Mouse (Mus musculus) forebrain, embryonic 11.5 days (tissue): ENCODE data around the gene Hist3h2a. TPM values are rescaled to one million over a fixed set of nuclear protein-coding genes. Genes with fewer than 3 reads are reported as not detected.

ENCODE experiments used
- ATAC-seq: fragments of 200-750 bp; cut with Nextera tagmentation; replicated peaks from 2 replicates; pipeline ENCODE4 v1.8.0; 2017; ENCODE audit warnings: moderate TSS enrichment; ENCODE audit not compliant: low FRiP score
- DNase-seq: peaks from one replicate; pipeline ENCODE4 v3.0.0-alpha.2; 2017; ENCODE audit warnings: low spot score
- H3K27ac ChIP-seq: fragments of 300-500 bp; sonication (generic); 2 replicates; pipeline ENCODE4 v1.5.1; 2014; ENCODE audit warnings: low read depth, low read length
- H3K27me3 ChIP-seq: fragments of 300-500 bp; sonication (generic); 2 replicates; pipeline ENCODE4 v1.6.1; 2014; ENCODE audit warnings: mild to moderate bottlenecking, low read length, mixed read lengths; ENCODE audit not compliant: control insufficient read depth, insufficient read depth
- H3K36me3 ChIP-seq: fragments of 300-500 bp; sonication (generic); 2 replicates; pipeline ENCODE4 v1.6.1; 2014; ENCODE audit warnings: mild to moderate bottlenecking, low read length, moderate library complexity, mixed read lengths; ENCODE audit not compliant: control insufficient read depth, insufficient read depth
- H3K4me1 ChIP-seq: fragments of 300-500 bp; sonication (generic); replicated peaks from 2 replicates; pipeline ENCODE4 v1.6.1; 2014; ENCODE audit warnings: low read length, mixed read lengths; ENCODE audit not compliant: control insufficient read depth, insufficient read depth
- H3K4me2 ChIP-seq: fragments of 300-500 bp; sonication (generic); 2 replicates; pipeline ENCODE4 v1.6.1; 2014; ENCODE audit warnings: low read depth, mild to moderate bottlenecking, low read length, moderate library complexity, mixed read lengths; ENCODE audit not compliant: severe bottlenecking
- H3K4me3 ChIP-seq: fragments of 300-500 bp; sonication (generic); 2 replicates; pipeline ENCODE4 v1.5.1; 2014; ENCODE audit warnings: low read depth, low read length
- H3K9ac ChIP-seq: fragments of 300-500 bp; sonication (generic); 2 replicates; pipeline ENCODE4 v1.6.1; 2014; ENCODE audit warnings: low read length
- H3K9me3 ChIP-seq: fragments of 300-500 bp; sonication (generic); 2 replicates; pipeline ENCODE4 v1.6.1; 2016; ENCODE audit warnings: low read length, mixed read lengths; ENCODE audit not compliant: control insufficient read depth
- WGBS: fragments of 180-500 bp; shearing (Covaris S2); extraction: QIAGEN DNeasy Blood & Tissue Kit; methylation state at CpG from one replicate; pipeline ENCODE4 v1.1.7; 2014; 5-methylcytosine and 5-hydroxymethylcytosine counted together
- polyA plus RNA-seq: library from polyadenylated mRNA; unstranded; fragments of >200 nt; fragmentation: Nextera tagmentation; extraction: Ambion mirVana; gene quantifications from 2 replicates; pipeline ENCODE4 v1.2.1, GENCODE M21; 2014

Gene Hist3h2a
- polyA plus RNA-seq, 1 experiment from 2014 or later, result 52.9 TPM

GRCm38 (mm10) chr11:58959921-58960465 lies 5.5 kb downstream of the Hist3h2a start:
- 7% methylated on average over 40 of the region's 40 CpGs for WGBS
- Histone ChIP-seq H3K27ac (no peak overlapping the region), H3K4me3 (peak overlapping the region; percentile 44), H3K4me1 (peaks cover 10% of the 10 kb centered on the region; the same call in 1 of the 2 replicates), H3K4me2 (peak overlapping the region; percentile 80), H3K9me3 (no peaks in the 10 kb centered on the region), H3K36me3 (no peaks in the 10 kb centered on the region; the same call in 1 of the 2 replicates), H3K9ac (peak overlapping the region; percentile 57), H3K27me3 (peaks cover 4% of the 10 kb centered on the region; the same call in 1 of the 2 replicates)
- peak; percentile 83 for ATAC-seq
- peak; percentile 85 for DNase-seq

- H3K9ac ChIP-seq, result no peak overlapping the region
- H3K27ac ChIP-seq, result no peak overlapping the region
- 68% methylated on average over 50 of the region's 50 CpGs for WGBS
- no peak for ATAC-seq
- H3K4me3 ChIP-seq, result no peak overlapping the region
- H3K4me2 ChIP-seq, result no peak overlapping the region
- no peak for DNase-seq
- H3K27me3 ChIP-seq, result peaks cover 4% of the 10 kb centered on the region; the same call in 1 of the 2 replicates
- peaks cover 10% of the 10 kb centered on the region; the same call in 1 of the 2 replicates for H3K4me1 ChIP-seq
- H3K36me3 ChIP-seq, result no peaks in the 10 kb centered on the region; the same call in 1 of the 2 replicates
- no peaks in the 10 kb centered on the region for H3K9me3 ChIP-seq
Measured at GRCm38 (mm10) chr11:58961364-58962177, 7.1 kb downstream of the Hist3h2a start.

GRCm38 (mm10) chr11:58963543-58963942 lies 9.1 kb downstream of the Hist3h2a start:
- ATAC-seq, result no peak

GRCm38 (mm10) chr11:58964216-58964615 lies 9.7 kb downstream of the Hist3h2a start:
- Histone ChIP-seq H3K9ac (no peak overlapping the region), H3K4me3 (no peak overlapping the region), H3K4me2 (no peak overlapping the region), H3K27me3 (peaks cover 4% of the 10 kb centered on the region; the same call in 1 of the 2 replicates), H3K4me1 (peaks cover 4% of the 10 kb centered on the region; the same call in 1 of the 2 replicates), H3K9me3 (no peaks in the 10 kb centered on the region), H3K27ac (no peak overlapping the region), H3K36me3 (no peaks in the 10 kb centered on the region)
- ATAC-seq (no peak), DNase-seq (no peak)
- 85% methylated on average over 7 of the region's 7 CpGs for WGBS

More at GRCm38 (mm10) chr11:58963543-58963942, 9.1 kb downstream of the Hist3h2a start:
- Histone ChIP-seq H3K36me3 (no peaks in the 10 kb centered on the region), H3K4me1 (peaks cover 5% of the 10 kb centered on the region; the same call in 1 of the 2 replicates), H3K27ac (no peak overlapping the region), H3K9ac (no peak overlapping the region), H3K4me2 (no peak overlapping the region), H3K9me3 (no peaks in the 10 kb centered on the region), H3K4me3 (no peak overlapping the region), H3K27me3 (peaks cover 4% of the 10 kb centered on the region; the same call in 1 of the 2 replicates)
- DNase-seq, result peak; percentile 60
- 42% methylated on average over 17 of the region's 17 CpGs for WGBS

GRCm38 (mm10) chr11:58965001-58965760 lies 10.7 kb downstream of the Hist3h2a start:
- Histone ChIP-seq H3K4me1 (no peaks in the 10 kb centered on the region; the same call in 1 of the 2 replicates), H3K27ac (no peak overlapping the region)

GRCm38 (mm10) chr11:58967346-58967745 lies 12.9 kb downstream of the Hist3h2a start:
- Histone ChIP-seq H3K4me3 (no peak overlapping the region), H3K9me3 (no peaks in the 10 kb centered on the region), H3K4me1 (no peaks in the 10 kb centered on the region; the same call in 1 of the 2 replicates), H3K4me2 (no peak overlapping the region), H3K36me3 (no peaks in the 10 kb centered on the region), H3K27me3 (no peaks in the 10 kb centered on the region), H3K9ac (no peak overlapping the region), H3K27ac (no peak overlapping the region)
- ATAC-seq (no peak), DNase-seq (no peak)
- WGBS, result 96% methylated on average over 1 of the region's 1 CpGs

More at GRCm38 (mm10) chr11:58965001-58965760, 10.7 kb downstream of the Hist3h2a start:
- WGBS, result 54% methylated on average over 12 of the region's 12 CpGs
- no peak overlapping the region for H3K4me2 ChIP-seq
- H3K36me3 ChIP-seq, result no peaks in the 10 kb centered on the region
- DNase-seq (no peak), ATAC-seq (no peak)
- H3K27me3 ChIP-seq, result peaks cover 4% of the 10 kb centered on the region; the same call in 1 of the 2 replicates
- no peak overlapping the region for H3K4me3 ChIP-seq
- H3K9ac ChIP-seq, result no peak overlapping the region
- no peaks in the 10 kb centered on the region for H3K9me3 ChIP-seq

GRCm38 (mm10) chr11:58968551-58968950 lies 14.1 kb downstream of the Hist3h2a start:
- DNase-seq (peak; percentile 47), ATAC-seq (no peak)
- no peaks in the 10 kb centered on the region for H3K36me3 ChIP-seq
- H3K4me1 ChIP-seq, result no peaks in the 10 kb centered on the region; the same call in 1 of the 2 replicates
- H3K27me3 ChIP-seq, result no peaks in the 10 kb centered on the region
- WGBS, result 84% methylated on average over 7 of the region's 7 CpGs
- H3K4me3 ChIP-seq, result no peak overlapping the region
- H3K9me3 ChIP-seq, result no peaks in the 10 kb centered on the region
- H3K27ac ChIP-seq, result no peak overlapping the region
- no peak overlapping the region for H3K4me2 ChIP-seq
- no peak overlapping the region for H3K9ac ChIP-seq

- Histone ChIP-seq H3K4me2 (no peak overlapping the region), H3K36me3 (no peaks in the 10 kb centered on the region), H3K4me3 (no peak overlapping the region), H3K9ac (no peak overlapping the region), H3K4me1 (no peaks in the 10 kb centered on the region; the same call in 1 of the 2 replicates), H3K27ac (no peak overlapping the region), H3K9me3 (no peaks in the 10 kb centered on the region), H3K27me3 (no peaks in the 10 kb centered on the region)
- WGBS, result 92% methylated on average over 8 of the region's 8 CpGs
- ATAC-seq, result no peak
- DNase-seq, result no peak
Measured at GRCm38 (mm10) chr11:58969027-58969426, 14.5 kb downstream of the Hist3h2a start.
